Mouse (Mus musculus) naive thymus-derived CD4-positive, alpha-beta T cell, adult 2 months (primary cell): ENCODE data around the gene Cntn4.

ENCODE experiments used
- DNase-seq: peaks from one replicate; pipeline ENCODE4 v3.0.0-alpha.2; 2011; ENCODE audit warnings: low read depth

Cntn4 gene

GRCm38 (mm10) chr6:106646945-106647344 lies 969.5 kb downstream of the Cntn4 start:
- no peak for DNase-seq

GRCm38 (mm10) chr6:106663780-106664651 lies 986.6 kb downstream of the Cntn4 start:
- peak; percentile 69 for DNase-seq

- DNase-seq = no peak
Measured at GRCm38 (mm10) chr6:106675581-106675980, 998.1 kb downstream of the Cntn4 start.

GRCm38 (mm10) chr6:106701931-106702330 lies 1024.5 kb downstream of the Cntn4 start:
- no peak for DNase-seq

GRCm38 (mm10) chr6:106705506-106706035 lies 1028.1 kb downstream of the Cntn4 start:
- no peak for DNase-seq

- no peak for DNase-seq
Measured at GRCm38 (mm10) chr6:106725642-106726041, 1048.2 kb downstream of the Cntn4 start.

- DNase-seq = peak; percentile 6
Measured at GRCm38 (mm10) chr6:106726078-106726477, 1048.6 kb downstream of the Cntn4 start.

GRCm38 (mm10) chr6:106727703-106728102 lies 1050.2 kb downstream of the Cntn4 start:
- no peak for DNase-seq

- DNase-seq = no peak
Measured at GRCm38 (mm10) chr6:106729682-106730314, 1052.3 kb downstream of the Cntn4 start.

- DNase-seq = no peak
Measured at GRCm38 (mm10) chr6:106732563-106732962, 1055.1 kb downstream of the Cntn4 start.

- DNase-seq = no peak
Measured at GRCm38 (mm10) chr6:106738229-106738628, 1060.8 kb downstream of the Cntn4 start.

GRCm38 (mm10) chr6:106740244-106740825 lies 1062.9 kb downstream of the Cntn4 start:
- no peak for DNase-seq

GRCm38 (mm10) chr6:106743556-106744233 lies 1066.2 kb downstream of the Cntn4 start:
- DNase-seq = no peak

GRCm38 (mm10) chr6:106745673-106746394 lies 1068.4 kb downstream of the Cntn4 start:
- no peak for DNase-seq

GRCm38 (mm10) chr6:106747251-106747650 lies 1069.8 kb downstream of the Cntn4 start:
- DNase-seq = no peak

- DNase-seq = no peak
Measured at GRCm38 (mm10) chr6:106747804-106748203, 1070.3 kb downstream of the Cntn4 start.
